ENCODE assay signal across 29 mouse cellular contexts in genomic region chr10:65330345-65330744, GRCm38 (mm10).
DNase-seq lines count a peak whose midpoint lies in the region; ATAC-seq and TF ChIP-seq lines count a peak whose summit lies in the region.
"Had no signal": no experiment of that assay in that cellular context is flagged by ENCODE, and none has a peak within 500 bp of the region (broad histone marks: within the 10 kb centered on the region; RNA-seq: fewer than 3 reads in every experiment).

No protein-coding gene starts in this region.

- H3K9me3 ChIP-seq in hindbrain, embryonic 15.5 days: no peaks in the 10 kb centered on the region
- H3K9me3 ChIP-seq in hindbrain, embryonic 10.5 days: no peaks in the 10 kb centered on the region
- H3K9me3 ChIP-seq in midbrain, embryonic 14.5 days (ENCODE audit: control insufficient read depth, low read length): no peaks in the 10 kb centered on the region
- H3K9me3 ChIP-seq in midbrain, embryonic 16.5 days (replicated peaks; ENCODE audit: control insufficient read depth, low read length, poor library complexity, severe bottlenecking): no peaks in the 10 kb centered on the region
- H3K9me3 ChIP-seq: embryonic facial prominence, embryonic 10.5 days; embryonic facial prominence, embryonic 13.5 days; forebrain, embryonic 12.5 days; forebrain, embryonic 15.5 days; G1E; heart, embryonic 12.5 days; heart, embryonic 15.5 days had no signal

- DNase-seq in hindbrain, embryonic 10.5 days (ENCODE audit: low spot score): no peak
- peak; percentile 36 for DNase-seq in midbrain, embryonic 14.5 days
- peak; percentile 35 for DNase-seq in brain, embryonic 14.5 days (ENCODE audit: low read depth)
- DNase-seq in embryo, embryonic 10.5 days (ENCODE audit: low spot score): no peak
- DNase-seq: adrenal gland, postnatal 10 days; adrenal gland, postnatal 36 days; B cell, adult 2 months; cerebellum, adult 11 months; cerebellum, adult 2 months; cerebellum, adult 9-11 months; cerebellum, postnatal 25 days; embryo, embryonic 11 days; gastrocnemius, postnatal 25 days; heart, adult 18-20 months; heart, postnatal 10 days; heart, postnatal 36 days had no signal

- H3K9ac ChIP-seq in hindbrain, embryonic 15.5 days: no peak overlapping the region
- no peak overlapping the region for H3K9ac ChIP-seq in midbrain, embryonic 14.5 days (replicated peaks; ENCODE audit: low read length)
- H3K9ac ChIP-seq in midbrain, embryonic 16.5 days (ENCODE audit: low read depth, low read length): no peak overlapping the region
- H3K9ac ChIP-seq: embryonic facial prominence, embryonic 13.5 days; forebrain, embryonic 12.5 days; forebrain, embryonic 15.5 days; heart, embryonic 12.5 days; heart, embryonic 15.5 days had no signal

- no peak overlapping the region for H3K27ac ChIP-seq in hindbrain, embryonic 15.5 days (replicated peaks)
- no peak overlapping the region for H3K27ac ChIP-seq in hindbrain, embryonic 10.5 days
- H3K27ac ChIP-seq in midbrain, embryonic 14.5 days (replicated peaks; ENCODE audit: low read depth, low read length): no peak overlapping the region
- H3K27ac ChIP-seq in midbrain, embryonic 16.5 days (ENCODE audit: low read length): no peak overlapping the region
- H3K27ac ChIP-seq: embryonic facial prominence, embryonic 10.5 days; embryonic facial prominence, embryonic 13.5 days; forebrain, embryonic 12.5 days; forebrain, embryonic 15.5 days; heart, embryonic 15.5 days had no signal

- TF ChIP-seq POLR2A in brain, embryonic 14.5 days (IDR thresholded peaks at IDR 0.05; ENCODE audit: borderline replicate concordance, extremely low read depth, insufficient read depth, insufficient read length, poor library complexity, severe bottlenecking): no peak

- H3K36me3 ChIP-seq in hindbrain, embryonic 15.5 days: no peaks in the 10 kb centered on the region
- H3K36me3 ChIP-seq in hindbrain, embryonic 10.5 days: no peaks in the 10 kb centered on the region
- H3K36me3 ChIP-seq in midbrain, embryonic 14.5 days (ENCODE audit: control insufficient read depth, insufficient read depth, low read length): no peaks in the 10 kb centered on the region
- H3K36me3 ChIP-seq in midbrain, embryonic 16.5 days (ENCODE audit: control insufficient read depth, insufficient read depth, low read length): no peaks in the 10 kb centered on the region
- H3K36me3 ChIP-seq: embryonic facial prominence, embryonic 10.5 days; embryonic facial prominence, embryonic 13.5 days; forebrain, embryonic 12.5 days; forebrain, embryonic 15.5 days; G1E; heart, embryonic 12.5 days; heart, embryonic 15.5 days had no signal

- WGBS in hindbrain, embryonic 15.5 days: 63% methylated on average over 1 of the region's 1 CpGs
- WGBS in hindbrain, embryonic 10.5 days: 85% methylated on average over 1 of the region's 1 CpGs
- WGBS in midbrain, embryonic 14.5 days: 93% methylated on average over 1 of the region's 1 CpGs
- WGBS in midbrain, embryonic 16.5 days: 79% methylated on average over 1 of the region's 1 CpGs

- no peak overlapping the region for H3K4me3 ChIP-seq in hindbrain, embryonic 15.5 days
- H3K4me3 ChIP-seq in hindbrain, embryonic 10.5 days: no peak overlapping the region
- no peak overlapping the region for H3K4me3 ChIP-seq in midbrain, embryonic 14.5 days (replicated peaks; ENCODE audit: low read depth, low read length)
- H3K4me3 ChIP-seq in midbrain, embryonic 16.5 days (ENCODE audit: low read depth, low read length): no peak overlapping the region
- H3K4me3 ChIP-seq: embryonic facial prominence, embryonic 10.5 days; embryonic facial prominence, embryonic 13.5 days; erythroblast, embryonic 14.5 days; forebrain, embryonic 12.5 days; forebrain, embryonic 15.5 days; heart, embryonic 12.5 days; heart, embryonic 15.5 days had no signal

- no peaks in the 10 kb centered on the region for H3K27me3 ChIP-seq in hindbrain, embryonic 15.5 days
- H3K27me3 ChIP-seq in hindbrain, embryonic 10.5 days (ENCODE audit: insufficient read depth, poor library complexity, severe bottlenecking): no peaks in the 10 kb centered on the region
- H3K27me3 ChIP-seq in midbrain, embryonic 14.5 days (ENCODE audit: control insufficient read depth, insufficient read depth, low read length): no peaks in the 10 kb centered on the region
- no peaks in the 10 kb centered on the region for H3K27me3 ChIP-seq in midbrain, embryonic 16.5 days (ENCODE audit: control insufficient read depth, insufficient read depth, low read depth, low read length)
- H3K27me3 ChIP-seq: CH12.LX; embryonic facial prominence, embryonic 13.5 days; forebrain, embryonic 12.5 days; forebrain, embryonic 15.5 days; heart, embryonic 12.5 days; heart, embryonic 15.5 days; Patski had no signal

- 0 out of 2 replicates have a peak, but pooled peaks have one; percentile 54 for ATAC-seq in hindbrain, embryonic 15.5 days (ENCODE audit: low FRiP score, low read depth)
- ATAC-seq in midbrain, embryonic 14.5 days (ENCODE audit: low FRiP score, low TSS enrichment): no peak
- no peak for ATAC-seq in midbrain, embryonic 16.5 days
- ATAC-seq: forebrain, embryonic 15.5 days; intestine, postnatal 0 days; Patski had no signal

- TF ChIP-seq CTCF in brain, embryonic 14.5 days (IDR thresholded peaks at IDR 0.05; ENCODE audit: borderline replicate concordance, extremely low read depth, insufficient read depth, insufficient read length): no peak

- no peak overlapping the region for H3K4me2 ChIP-seq in hindbrain, embryonic 15.5 days
- H3K4me2 ChIP-seq in midbrain, embryonic 14.5 days (ENCODE audit: low read length): no peak overlapping the region
- H3K4me2 ChIP-seq in midbrain, embryonic 16.5 days (ENCODE audit: low read length): no peak overlapping the region
- H3K4me2 ChIP-seq: embryonic facial prominence, embryonic 13.5 days; forebrain, embryonic 12.5 days; forebrain, embryonic 15.5 days; heart, embryonic 12.5 days; heart, embryonic 15.5 days had no signal

- no peaks in the 10 kb centered on the region for H3K4me1 ChIP-seq in hindbrain, embryonic 15.5 days (replicated peaks)
- H3K4me1 ChIP-seq in hindbrain, embryonic 10.5 days (replicated peaks): no peaks in the 10 kb centered on the region
- H3K4me1 ChIP-seq in midbrain, embryonic 14.5 days (ENCODE audit: control insufficient read depth, insufficient read depth, low read length): no peaks in the 10 kb centered on the region
- no peaks in the 10 kb centered on the region for H3K4me1 ChIP-seq in midbrain, embryonic 16.5 days (ENCODE audit: control insufficient read depth, insufficient read depth, low read length)
- H3K4me1 ChIP-seq: embryonic facial prominence, embryonic 10.5 days; embryonic facial prominence, embryonic 13.5 days; forebrain, embryonic 12.5 days; forebrain, embryonic 15.5 days; heart, embryonic 12.5 days; heart, embryonic 15.5 days had no signal

Comparison
In these comparisons a context has a peak if more than half of its experiments do, and no peak if none do; other contexts are left out.
1. DNase-seq: peak in midbrain, embryonic 14.5 days (single experiment) and brain, embryonic 14.5 days (single experiment); none in hindbrain, embryonic 10.5 days (single experiment) and embryo, embryonic 10.5 days (single experiment).